Mouse (Mus musculus) cerebellum, adult (tissue): ENCODE results near the gene Pars2.
A peak's percentile ranks its signal among the peaks of the same experiment; 100 is the strongest.

ENCODE experiments used
- ATAC-seq: cut with Nextera tagmentation; 2 replicates; pipeline ENCODE4 v1.9.2; 2017; ENCODE audit warnings: mild to moderate bottlenecking, moderate library complexity, mixed read lengths; ENCODE audit not compliant: insufficient number of reproducible peaks, low FRiP score, low TSS enrichment

The Pars2 gene

GRCm38 (mm10) chr4:106650833-106651527 lies at the start of gene Pars2:
TSS of gene Pars2 (plus strand) at chr4:106651069.
- peak; percentile 98 for ATAC-seq

GRCm38 (mm10) chr4:106606639-106607554 lies 44.0 kb upstream of the Pars2 start:
- ATAC-seq: peak; percentile 70; the same call in 1 of the 2 replicates

- ATAC-seq: no peak
Measured at GRCm38 (mm10) chr4:106607905-106608304, 43.0 kb upstream of the Pars2 start.

DNA sequence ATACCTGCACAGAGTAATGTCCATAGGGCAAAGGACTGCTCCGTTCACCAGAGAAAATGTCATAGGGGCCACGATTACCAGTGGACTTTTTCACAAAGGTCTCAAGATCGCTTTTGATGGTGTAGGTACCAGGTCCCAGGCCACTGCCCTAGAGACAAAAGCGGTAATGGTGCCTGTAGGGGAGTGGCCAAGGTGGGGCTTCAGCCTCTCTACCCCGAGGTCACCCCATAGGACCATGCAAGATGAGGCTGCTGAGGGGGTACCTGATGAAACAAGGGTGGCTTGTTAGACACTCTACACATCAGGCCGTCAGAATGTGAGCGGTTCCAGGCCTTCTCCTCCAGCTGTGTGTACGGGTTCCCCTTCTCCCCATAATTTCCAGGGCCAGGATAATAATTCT lies 37.8 kb upstream of the Pars2 start:
- ATAC-seq: no peak

GRCm38 (mm10) chr4:106613560-106613959 lies 37.3 kb upstream of the Pars2 start:
- ATAC-seq: no peak

- ATAC-seq: peak; percentile 43; the same call in 1 of the 2 replicates
Measured at GRCm38 (mm10) chr4:106614180-106614797, 36.6 kb upstream of the Pars2 start.

DNA sequence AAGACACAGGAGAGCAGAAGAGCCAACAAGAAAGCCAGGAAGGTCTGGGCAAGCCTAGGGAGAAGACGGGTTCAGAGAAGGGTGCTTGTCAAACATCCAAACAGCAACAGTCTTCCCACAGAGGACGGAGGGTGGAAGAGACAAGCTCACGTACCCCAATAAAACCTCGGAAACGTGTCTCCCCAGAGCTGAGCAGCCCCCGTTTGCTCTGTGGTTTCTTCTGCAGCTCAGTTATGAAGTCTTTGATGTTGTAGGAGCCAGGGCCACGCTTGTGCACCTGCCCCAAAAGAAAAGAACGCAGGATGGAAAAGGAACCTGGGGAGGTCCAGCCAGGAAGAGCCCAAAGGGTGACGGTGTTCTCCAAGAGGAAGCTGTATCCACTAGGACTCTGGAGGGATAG lies 36.0 kb upstream of the Pars2 start:
- ATAC-seq: no peak

- no peak for ATAC-seq
Measured at GRCm38 (mm10) chr4:106615637-106616036, 35.2 kb upstream of the Pars2 start.

- no peak for ATAC-seq
Measured at GRCm38 (mm10) chr4:106617056-106617455, 33.8 kb upstream of the Pars2 start, which contains the start of gene Lexm. TSS of gene Lexm (minus strand) at chr4:106617241.

DNA sequence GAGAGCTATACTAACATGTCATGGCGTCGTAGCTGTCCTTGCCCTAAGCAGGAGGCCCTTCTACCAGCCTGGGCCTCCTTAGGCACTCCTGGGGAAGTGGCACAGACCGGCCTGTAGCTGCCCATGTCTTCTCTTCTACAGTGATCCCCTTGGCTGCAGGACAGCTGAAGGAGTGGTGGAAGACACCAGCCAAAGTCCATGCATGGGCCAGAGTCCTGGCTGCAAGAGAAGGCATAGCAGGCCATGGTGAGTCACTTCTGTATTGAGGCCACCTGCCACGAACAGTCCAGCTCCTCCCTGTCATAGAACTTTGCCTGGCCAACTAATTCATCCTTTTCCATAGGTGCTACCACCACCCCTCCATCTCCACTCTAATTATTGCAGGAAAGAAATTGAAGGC lies 32.0 kb upstream of the Pars2 start:
- no peak for ATAC-seq

DNA sequence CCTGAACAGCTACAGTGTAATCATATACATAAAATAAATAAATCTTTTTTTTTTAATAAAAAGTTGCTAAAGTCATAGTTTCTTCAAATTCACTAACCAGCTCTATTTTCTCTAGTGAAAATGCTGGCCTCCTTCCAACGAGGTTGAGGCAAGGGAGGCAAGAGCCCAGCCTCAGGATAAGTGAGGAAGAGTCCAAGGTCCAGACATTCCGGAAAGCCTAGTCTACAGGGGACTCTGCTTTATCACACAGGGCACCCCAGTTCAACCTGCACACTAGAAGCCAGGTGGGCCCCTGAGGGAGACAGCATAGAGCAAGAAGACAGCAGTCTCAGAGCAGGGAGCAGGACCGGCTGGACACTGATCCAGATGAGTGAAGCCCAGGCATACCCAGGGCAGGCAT lies 29.4 kb upstream of the Pars2 start:
- no peak for ATAC-seq

DNA sequence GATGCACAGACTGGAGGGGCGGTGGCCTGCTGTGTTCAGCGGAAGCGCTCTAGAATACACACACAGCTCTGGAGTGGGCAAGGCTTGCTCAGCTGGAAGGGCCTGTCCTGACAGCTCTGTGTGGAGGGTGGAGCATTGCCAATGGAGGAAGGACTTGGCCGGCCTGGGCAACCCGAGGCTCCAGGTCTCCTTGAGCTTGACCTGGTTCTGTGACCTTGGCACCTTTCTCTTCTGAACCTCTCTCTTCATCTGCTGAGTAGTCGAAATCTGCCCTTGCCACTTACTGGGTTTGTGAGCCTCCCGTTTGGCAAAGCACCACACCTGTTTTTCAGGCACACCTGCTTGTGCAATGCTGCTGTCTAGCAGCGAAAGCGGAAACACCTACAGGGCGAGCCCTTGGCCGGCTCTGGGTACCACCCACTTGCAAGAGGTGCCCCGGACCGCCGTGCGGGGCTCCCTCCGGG lies 28.8 kb upstream of the Pars2 start, which contains the start of gene Ttc22:
Gene Ttc22, plus strand, starts transcription at position 403 of the 464 bp plus-strand sequence.
- no peak for ATAC-seq

DNA sequence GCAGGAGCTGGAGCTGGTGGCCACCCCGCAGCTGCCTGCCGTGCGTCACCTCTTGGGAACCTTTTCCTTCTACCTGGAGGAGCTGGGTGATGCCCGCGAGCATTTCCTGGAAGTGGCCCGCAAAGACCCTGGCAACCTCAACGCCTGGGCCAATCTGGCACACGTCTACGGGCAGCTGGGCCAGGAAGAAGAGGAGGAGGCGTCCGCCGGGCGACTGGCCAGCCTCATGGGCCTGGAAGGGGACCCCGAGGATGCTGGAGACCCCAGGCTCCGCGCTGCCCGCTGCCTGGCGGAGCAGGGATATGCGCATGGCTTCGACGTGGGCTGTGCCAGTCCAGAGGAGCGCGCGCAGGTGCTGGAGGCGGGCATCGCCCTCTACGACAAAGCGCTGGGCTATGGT lies 28.2 kb upstream of the Pars2 start:
- ATAC-seq: no peak

- ATAC-seq: no peak
Measured at GRCm38 (mm10) chr4:106624271-106624670, 26.6 kb upstream of the Pars2 start.

GRCm38 (mm10) chr4:106627809-106628208 lies 23.1 kb upstream of the Pars2 start:
- no peak for ATAC-seq

DNA sequence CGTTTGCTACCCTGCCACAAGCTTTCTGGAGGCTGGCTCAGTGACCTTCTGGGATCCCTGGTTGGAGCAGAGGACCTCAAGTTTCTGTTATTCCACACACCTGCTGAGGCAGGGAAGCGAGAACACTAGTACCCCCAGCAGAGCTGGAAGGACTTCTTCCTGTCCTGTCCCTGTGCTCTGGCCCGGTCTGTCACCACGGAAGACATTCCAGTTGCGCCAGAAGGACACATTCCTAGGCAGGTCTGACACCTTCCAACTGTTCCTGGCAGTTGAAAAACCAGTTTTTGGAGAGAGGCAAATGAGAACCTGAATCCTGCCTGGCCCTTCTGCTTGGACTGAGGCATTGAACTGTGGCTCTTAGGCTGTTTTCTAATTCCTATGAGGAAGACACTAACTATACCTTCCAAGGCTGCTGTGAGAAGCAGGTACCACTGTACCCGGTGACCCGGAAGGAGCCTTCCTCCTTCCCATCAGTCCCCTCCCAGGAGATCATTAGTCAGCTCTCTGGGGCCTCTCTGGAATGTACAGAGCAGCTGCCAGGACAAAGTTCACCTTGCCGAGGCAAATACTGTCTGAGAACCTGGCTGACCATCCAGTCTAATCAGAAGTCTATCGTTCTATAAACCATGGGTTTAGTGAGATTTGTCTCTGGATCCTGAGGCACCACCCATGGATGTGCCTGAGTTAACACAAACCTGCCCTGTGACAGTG lies 22.1 kb upstream of the Pars2 start:
- ATAC-seq: no peak

GRCm38 (mm10) chr4:106629374-106629773 lies 21.5 kb upstream of the Pars2 start:
- ATAC-seq: no peak

DNA sequence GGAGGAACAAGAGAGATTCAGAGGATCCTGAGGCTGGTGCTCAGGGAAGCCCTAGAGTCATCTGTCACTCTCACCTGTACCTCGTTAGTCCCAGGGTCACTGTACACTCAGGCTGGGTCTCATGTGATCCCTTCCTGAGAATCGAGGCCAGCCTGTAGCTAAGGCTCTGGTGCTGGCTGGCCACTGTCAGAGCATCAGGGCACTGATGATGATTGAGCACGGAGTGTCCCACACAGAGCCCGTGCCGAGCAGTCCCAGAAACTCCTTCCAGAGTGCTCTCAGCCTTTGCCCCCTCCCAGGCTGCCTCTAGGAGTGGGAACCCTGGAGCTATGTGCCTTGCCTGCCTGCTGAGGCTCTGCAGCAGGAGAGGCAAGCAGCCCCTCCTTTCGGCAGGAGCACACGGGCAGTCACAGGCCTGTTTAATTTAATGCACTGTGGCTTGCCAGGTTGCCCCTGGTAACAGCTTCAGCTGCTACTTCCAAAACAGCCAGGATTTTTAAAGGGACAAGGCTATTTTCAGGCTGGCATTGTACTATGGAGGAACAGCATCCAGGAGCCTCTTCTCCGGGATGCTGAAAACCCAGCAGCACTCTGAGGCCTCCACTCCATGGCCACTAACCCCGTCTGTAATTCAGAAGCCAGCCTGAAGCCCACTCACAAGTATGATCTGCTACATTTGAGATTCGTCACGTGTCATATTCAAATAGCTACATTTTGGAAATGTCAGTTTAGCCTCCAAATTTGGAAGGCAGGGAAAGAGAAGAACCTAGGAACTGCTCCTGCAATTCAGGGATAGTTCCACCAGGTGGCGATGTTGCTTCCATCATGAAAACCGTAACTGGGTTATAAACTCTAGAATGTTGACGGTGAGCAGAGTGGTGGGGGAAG lies 20.3 kb upstream of the Pars2 start:
- ATAC-seq: peak; percentile 76

DNA sequence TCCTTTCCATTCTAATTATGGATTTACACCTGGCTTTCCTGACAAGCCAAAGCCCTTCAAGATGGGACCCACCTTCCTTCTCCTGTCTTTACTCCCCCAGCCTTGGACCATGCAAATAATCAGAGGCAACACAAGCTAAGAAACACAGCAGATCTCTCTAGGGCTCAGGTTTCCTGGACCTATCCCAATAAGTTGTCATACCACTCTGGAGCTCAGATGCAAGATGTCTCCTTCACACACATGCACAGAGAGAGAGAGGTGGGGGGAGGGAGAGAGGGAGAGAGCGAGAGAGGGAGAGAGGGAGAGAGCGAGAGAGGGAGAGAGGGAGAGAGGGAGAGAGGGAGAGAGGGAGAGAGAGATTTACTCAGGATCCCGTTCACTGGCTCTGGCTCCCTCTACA lies 18.6 kb upstream of the Pars2 start:
- ATAC-seq: no peak
